Mouse (Mus musculus) kidney, postnatal 0 days (tissue): ENCODE measurements at regions not wholly inside any gene's neighbourhood (a gene's known extent, or its start where the extent isn't known, plus 50 kb on each side); places are given as distances from the start of the nearest gene placed in this dataset.

Experiments used
- ATAC-seq: fragments of 200-750 bp; cut with Nextera tagmentation; replicated peaks from 2 replicates; pipeline ENCODE4 v1.8.0; 2017; ENCODE audit warnings: low read depth, moderate number of reproducible peaks, moderate TSS enrichment, moderate library complexity; ENCODE audit not compliant: low FRiP score
- DNase-seq: peaks from one replicate; pipeline ENCODE4 v3.0.0-alpha.2; 2016; ENCODE audit warnings: low spot score
- H3K27ac ChIP-seq: fragments of 300-500 bp; sonication (generic); 2 replicates; pipeline ENCODE4 v1.5.1; 2014; ENCODE audit warnings: mild to moderate bottlenecking
- H3K27me3 ChIP-seq: fragments of 300-500 bp; sonication (generic); 2 replicates; pipeline ENCODE4 v1.6.1; 2014; ENCODE audit warnings: low read length, mixed read lengths; ENCODE audit not compliant: insufficient read depth
- H3K36me3 ChIP-seq: fragments of 300-500 bp; sonication (generic); 2 replicates; pipeline ENCODE4 v1.6.1; 2014; ENCODE audit warnings: low read length, mixed read lengths; ENCODE audit not compliant: insufficient read depth
- H3K4me1 ChIP-seq: fragments of 300-500 bp; sonication (generic); replicated peaks from 2 replicates; pipeline ENCODE4 v1.6.1; 2014; ENCODE audit warnings: antibody characterized with exemption, low read length, mixed read lengths; ENCODE audit not compliant: insufficient read depth
- H3K4me2 ChIP-seq: fragments of 300-500 bp; sonication (generic); 2 replicates; pipeline ENCODE4 v1.6.1; 2014; ENCODE audit warnings: mild to moderate bottlenecking, low read length, moderate library complexity, mixed read lengths
- H3K4me3 ChIP-seq: fragments of 300-500 bp; sonication (generic); replicated peaks from 2 replicates; pipeline ENCODE4 v1.5.1; 2014; ENCODE audit warnings: low read depth, low read length
- H3K9ac ChIP-seq: fragments of 300-500 bp; sonication (generic); 2 replicates; pipeline ENCODE4 v1.6.1; 2014; ENCODE audit warnings: low read depth, low read length
- H3K9me3 ChIP-seq: fragments of 300-500 bp; sonication (generic); replicated peaks from 2 replicates; pipeline ENCODE4 v1.6.1; 2016; ENCODE audit warnings: low read length, inconsistent platforms, mixed read lengths
- CTCF ChIP-seq: IDR thresholded peaks from 2 replicates; pipeline ENCODE4 v1.5.1; 2016; ENCODE audit warnings: antibody characterized with exemption, low read depth, mild to moderate bottlenecking, moderate library complexity
- WGBS: fragments of 180-500 bp; shearing (Covaris S2); extraction: QIAGEN DNeasy Blood & Tissue Kit; methylation state at CpG from one replicate; pipeline ENCODE4 v1.1.7; 2014; 5-methylcytosine and 5-hydroxymethylcytosine counted together

- no peak for TF ChIP-seq CTCF
- Histone ChIP-seq H3K4me3 (no peak overlapping the region), H3K4me2 (no peak overlapping the region), H3K27me3 (no peaks in the 10 kb centered on the region), H3K9ac (no peak overlapping the region), H3K4me1 (no peaks in the 10 kb centered on the region), H3K27ac (no peak overlapping the region), H3K36me3 (no peaks in the 10 kb centered on the region), H3K9me3 (no peaks in the 10 kb centered on the region)
- DNase-seq (no peak), ATAC-seq (no peak)
- 83% methylated on average over 1 of the region's 1 CpGs for WGBS
Measured at GRCm38 (mm10) chr14:91027054-91027453, 2555.9 kb upstream of the Pcdh20 start.

- ATAC-seq (no peak), DNase-seq (no peak)
- 79% methylated on average over 1 of the region's 1 CpGs for WGBS
- Histone ChIP-seq H3K9ac (no peak overlapping the region), H3K4me3 (no peak overlapping the region), H3K9me3 (no peaks in the 10 kb centered on the region), H3K36me3 (no peaks in the 10 kb centered on the region), H3K4me1 (no peaks in the 10 kb centered on the region), H3K27me3 (no peaks in the 10 kb centered on the region), H3K4me2 (no peak overlapping the region), H3K27ac (no peak overlapping the region)
- TF ChIP-seq CTCF: no peak
Measured at GRCm38 (mm10) chr14:91020099-91020498, 2548.9 kb upstream of the Pcdh20 start.

DNA sequence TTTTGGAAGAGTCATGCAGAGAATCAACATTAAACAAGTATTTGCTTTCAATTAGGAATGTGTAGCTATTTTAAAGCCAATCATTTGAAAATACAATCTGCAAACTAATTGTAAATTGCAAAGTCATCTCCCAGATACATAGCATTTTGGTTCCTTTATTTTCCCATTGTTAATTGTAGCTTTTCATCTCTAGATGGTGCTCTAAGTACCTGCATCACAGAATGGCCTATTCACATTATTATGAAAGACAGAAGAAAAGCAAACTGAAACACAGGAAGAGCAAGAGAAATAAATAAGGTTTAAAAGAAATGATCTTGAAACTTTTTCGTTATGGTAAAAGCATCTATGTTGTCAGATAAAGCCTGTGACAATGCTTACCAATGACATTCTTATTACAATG lies 2543.5 kb upstream of the Pcdh20 start:
- ATAC-seq (no peak), DNase-seq (peak; percentile 22)
- TF ChIP-seq CTCF: peak; percentile 61
- no peaks in the 10 kb centered on the region for H3K27me3 ChIP-seq
- H3K4me2 ChIP-seq: no peak overlapping the region
- H3K36me3 ChIP-seq: no peaks in the 10 kb centered on the region
- no peaks in the 10 kb centered on the region for H3K4me1 ChIP-seq
- H3K9me3 ChIP-seq: no peaks in the 10 kb centered on the region
- 55% methylated on average over 1 of the region's 1 CpGs for WGBS
- H3K27ac ChIP-seq: no peak overlapping the region
- H3K4me3 ChIP-seq: no peak overlapping the region
- H3K9ac ChIP-seq: no peak overlapping the region
